Mouse (Mus musculus) liver, adult 2 months (tissue): ENCODE results near the gene Lad1. TPM values are rescaled to one million over a fixed set of nuclear protein-coding genes. Genes with fewer than 3 reads are reported as not detected.

Experiments used
- DNase-seq: peaks from one replicate; pipeline ENCODE4 v3.0.0-alpha.2; 2011; ENCODE audit warnings: low read depth, low spot score; ENCODE audit errors: extremely low read depth
- H3K27ac ChIP-seq: fragments of 200-500 bp; replicated peaks from 2 replicates; pipeline ENCODE4 v1.5.1; 2012; ENCODE audit warnings: low read depth, mild to moderate bottlenecking, control low read depth, inconsistent platforms, low read length; ENCODE audit not compliant: insufficient read depth
- H3K27me3 ChIP-seq: fragments of 200-500 bp; 2 replicates; pipeline ENCODE4 v1.6.1; 2012; ENCODE audit warnings: mild to moderate bottlenecking, moderate library complexity, low read length, inconsistent platforms; ENCODE audit not compliant: control insufficient read depth, insufficient read depth
- H3K36me3 ChIP-seq: fragments of 200-500 bp; 2 replicates; pipeline ENCODE4 v1.6.1; 2012; ENCODE audit warnings: low read length, inconsistent platforms; ENCODE audit not compliant: control insufficient read depth, insufficient read depth
- H3K4me1 ChIP-seq: fragments of 200-500 bp; 2 replicates; pipeline ENCODE4 v1.6.1; 2011; ENCODE audit warnings: low read length; ENCODE audit not compliant: control insufficient read depth, insufficient read depth
- H3K4me3 ChIP-seq: fragments of 200-500 bp; 2 replicates; pipeline ENCODE4 v1.5.1; 2011; ENCODE audit warnings: low read depth, mild to moderate bottlenecking, control low read depth, low read length, moderate library complexity; ENCODE audit not compliant: insufficient read depth
- H3K79me2 ChIP-seq: fragments of 200-500 bp; 2 replicates; pipeline ENCODE4 v1.6.1; 2012; ENCODE audit warnings: inconsistent platforms, mild to moderate bottlenecking, low read length, moderate library complexity; ENCODE audit not compliant: control insufficient read depth, insufficient read depth
- H3K9ac ChIP-seq: fragments of 200-500 bp; 2 replicates; pipeline ENCODE4 v1.6.1; 2012; ENCODE audit warnings: low read depth, mild to moderate bottlenecking, control low read depth, inconsistent platforms, low read length
- CTCF ChIP-seq: fragments of 200-500 bp; IDR thresholded peaks from 2 replicates; pipeline ENCODE4 v1.5.1; 2011; ENCODE audit warnings: low read depth, low read length, control low read depth
- POLR2A ChIP-seq: fragments of 200-500 bp; IDR thresholded peaks from 2 replicates; pipeline ENCODE4 v1.6.1; 2011; ENCODE audit warnings: low read length, control low read depth; ENCODE audit not compliant: insufficient read depth; ENCODE audit errors: extremely low read depth
- WGBS: fragments of 180-500 bp; shearing (Covaris S2); methylation state at CpG from one replicate; pipeline ENCODE4 v1.1.7; 2018; 5-methylcytosine and 5-hydroxymethylcytosine counted together
- polyA plus RNA-seq: library from polyadenylated mRNA; depleted of rRNA; stranded (reverse); fragments of >200 nt; gene quantifications from 2 replicates; pipeline ENCODE4 v1.2.3, GENCODE M21; 2012
- total RNA-seq: library from RNA; depleted of rRNA; stranded (reverse); fragments of >200 nt; gene quantifications from 2 replicates; pipeline ENCODE4 v1.2.3, GENCODE M21; 2014

Gene Lad1
- total and polyA plus RNA-seq, 2 experiments: 0.55 to 3.4 TPM

DNA sequence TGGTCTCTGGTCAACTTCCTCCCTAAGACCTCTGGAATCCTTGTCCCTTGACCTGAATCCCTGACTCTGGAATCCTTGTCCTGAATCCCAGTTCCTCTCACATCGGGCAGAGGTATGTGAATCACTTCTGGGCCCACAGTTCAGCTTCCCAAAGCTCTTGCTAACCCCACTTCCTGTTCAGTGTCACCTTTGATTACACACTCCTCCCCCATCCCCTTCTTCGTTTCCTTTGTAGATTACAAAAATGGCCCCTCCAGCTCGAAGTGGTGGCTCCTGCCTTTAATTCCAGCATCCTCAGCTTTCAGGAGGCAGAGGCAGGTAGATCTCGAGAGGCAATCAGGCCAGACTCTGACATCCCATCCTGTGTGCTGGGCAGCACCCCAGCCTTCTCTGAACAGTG is 803 bp upstream of the Lad1 start:
- H3K27me3 ChIP-seq: 0 out of 2 replicates have a peak, but pooled peaks cover 3% of the 10 kb centered on the region
- H3K36me3 ChIP-seq: no peaks in the 10 kb centered on the region
- H3K27ac ChIP-seq: no peak overlapping the region
- DNase-seq: no peak
- no peak overlapping the region for H3K4me3 ChIP-seq
- no peaks in the 10 kb centered on the region for H3K79me2 ChIP-seq
- WGBS: 43% methylated on average over 4 of the region's 4 CpGs
- TF ChIP-seq POLR2A (no peak), CTCF (no peak)
- H3K4me1 ChIP-seq: peaks cover 3% of the 10 kb centered on the region; the same call in 1 of the 2 replicates
- H3K9ac ChIP-seq: no peak overlapping the region

DNA sequence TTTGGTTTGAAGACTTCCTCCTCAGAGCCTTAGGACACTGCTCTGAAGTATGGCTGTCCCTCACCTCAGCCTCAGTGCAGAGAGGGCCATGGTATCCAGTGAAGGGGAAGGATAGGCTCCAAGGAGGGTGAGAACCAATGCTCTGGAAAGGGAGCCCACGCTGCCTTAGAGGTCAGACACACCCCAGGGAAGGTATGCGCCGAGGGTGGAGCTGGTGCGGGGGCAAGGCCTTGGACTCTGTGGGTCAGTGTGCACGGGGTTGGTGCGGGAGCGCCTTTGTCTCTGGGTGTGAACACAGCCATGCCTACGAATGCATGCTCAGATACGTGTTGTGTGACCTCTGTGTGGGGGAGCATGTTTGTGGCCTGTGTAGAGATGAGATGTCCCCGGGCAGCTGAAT is 1.7 kb downstream of the Lad1 start:
- no peak overlapping the region; the same call in 1 of the 2 replicates for H3K27ac ChIP-seq
- no peaks in the 10 kb centered on the region for H3K36me3 ChIP-seq
- H3K79me2 ChIP-seq: no peaks in the 10 kb centered on the region
- H3K27me3 ChIP-seq: 0 out of 2 replicates have a peak, but pooled peaks cover 3% of the 10 kb centered on the region
- no peak overlapping the region for H3K4me3 ChIP-seq
- TF ChIP-seq POLR2A (no peak), CTCF (no peak)
- H3K4me1 ChIP-seq: peaks cover 5% of the 10 kb centered on the region; the same call in 1 of the 2 replicates
- 68% methylated on average over 10 of the region's 10 CpGs for WGBS
- peak; percentile 29 for DNase-seq
- no peak overlapping the region for H3K9ac ChIP-seq

DNA sequence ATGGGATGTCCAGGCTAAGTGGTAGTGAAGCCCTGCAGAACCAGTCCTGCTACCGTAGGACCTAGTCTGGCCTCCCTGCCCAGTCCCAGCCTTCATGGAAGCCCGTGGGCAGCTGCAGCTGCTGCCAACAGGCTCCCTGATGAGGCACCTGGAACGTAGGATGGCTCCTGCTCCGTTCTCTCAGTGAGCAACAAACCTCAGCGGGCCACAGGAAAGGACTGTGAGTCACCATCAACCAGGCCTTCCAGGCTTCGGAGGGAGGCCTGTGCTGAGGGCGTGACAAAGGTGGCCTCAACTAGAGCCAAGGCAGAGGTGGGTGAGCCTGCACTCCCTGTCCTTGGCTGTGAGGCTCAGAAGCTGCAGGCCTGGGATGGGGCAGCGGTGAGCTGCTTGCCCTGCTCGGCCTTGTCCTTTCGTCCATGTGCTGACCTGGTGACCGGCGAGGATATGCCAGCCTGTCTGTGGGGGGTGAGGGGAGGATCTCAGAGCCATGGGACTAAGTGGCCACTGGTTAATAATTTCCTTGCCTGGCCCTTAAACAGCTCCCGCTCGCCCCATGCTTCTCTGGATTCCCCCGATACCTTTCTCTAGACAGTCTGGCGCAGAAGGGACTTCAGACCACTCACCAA is 2.5 kb downstream of the Lad1 start:
- peak; percentile 88 for DNase-seq
- Histone ChIP-seq H3K4me3 (no peak overlapping the region; the same call in 1 of the 2 replicates), H3K9ac (peak overlapping the region; percentile 26; the same call in 1 of the 2 replicates)

DNA sequence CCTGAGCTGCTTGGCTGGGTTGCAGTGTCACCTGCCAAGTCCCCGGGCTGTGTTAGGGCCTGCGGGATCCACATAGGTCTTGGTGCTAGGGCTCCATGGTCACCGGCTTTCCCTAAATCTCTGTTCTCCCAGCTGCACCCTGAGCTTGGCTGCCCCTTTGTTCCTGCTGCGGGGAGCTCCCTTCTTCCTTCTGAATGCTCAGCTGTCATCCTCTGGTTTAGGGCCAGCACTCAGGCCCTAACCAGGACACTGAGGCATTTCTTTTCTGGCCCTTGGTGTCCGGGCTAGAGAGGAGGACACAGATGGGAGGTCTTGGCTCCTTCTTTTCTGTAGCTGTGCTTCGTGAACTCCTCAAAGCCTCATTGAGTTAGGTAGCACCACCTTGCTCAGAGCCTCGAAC is 3.4 kb downstream of the Lad1 start:
- 72% methylated on average over 7 of the region's 7 CpGs for WGBS
- 0 out of 2 replicates have a peak, but pooled peaks cover 3% of the 10 kb centered on the region for H3K27me3 ChIP-seq

More for the DNA sequence above, 2.5 kb downstream of the Lad1 start:
- Histone ChIP-seq H3K27me3 (0 out of 2 replicates have a peak, but pooled peaks cover 3% of the 10 kb centered on the region), H3K36me3 (no peaks in the 10 kb centered on the region), H3K27ac (peak overlapping the region; percentile 58), H3K79me2 (no peaks in the 10 kb centered on the region), H3K4me1 (peaks cover 5% of the 10 kb centered on the region; the same call in 1 of the 2 replicates)
- no peak for TF ChIP-seq CTCF
- TF ChIP-seq POLR2A: no peak
- 48% methylated on average over 16 of the region's 16 CpGs for WGBS

DNA sequence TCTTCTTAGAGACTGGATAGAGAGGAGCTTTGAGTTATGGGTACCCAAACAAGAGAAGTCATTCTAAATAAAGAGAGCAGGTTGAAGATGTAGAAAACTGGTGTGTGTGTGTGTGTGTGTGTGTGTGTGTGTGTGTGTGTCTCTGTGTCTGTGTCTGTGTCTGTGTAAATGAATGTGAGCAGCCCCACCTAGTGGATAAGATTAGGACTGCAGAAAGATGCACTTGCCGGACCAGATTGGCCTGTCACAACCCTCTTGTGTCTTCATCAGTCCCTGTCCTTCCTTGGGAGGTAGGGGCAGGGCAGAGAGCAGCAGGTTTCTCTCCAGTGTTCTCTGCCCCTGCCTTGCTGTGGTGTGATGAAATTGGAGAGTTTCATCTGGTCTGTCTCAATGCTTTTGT is 10.5 kb downstream of the Lad1 start:
- WGBS: 5% methylated on average over 1 of the region's 1 CpGs
- TF ChIP-seq POLR2A (no peak), CTCF (peak; percentile 65)
- Histone ChIP-seq H3K27ac (no peak overlapping the region), H3K79me2 (no peaks in the 10 kb centered on the region), H3K4me1 (no peaks in the 10 kb centered on the region), H3K9ac (no peak overlapping the region), H3K4me3 (no peak overlapping the region), H3K36me3 (no peaks in the 10 kb centered on the region), H3K27me3 (no peaks in the 10 kb centered on the region)
- DNase-seq: peak; percentile 57

More for the DNA sequence above, 3.4 kb downstream of the Lad1 start:
- H3K79me2 ChIP-seq: no peaks in the 10 kb centered on the region
- H3K36me3 ChIP-seq: no peaks in the 10 kb centered on the region
- H3K4me1 ChIP-seq: peaks cover 5% of the 10 kb centered on the region; the same call in 1 of the 2 replicates
- no peak overlapping the region for H3K4me3 ChIP-seq
- H3K27ac ChIP-seq: peak overlapping the region; percentile 58
- peak; percentile 29 for DNase-seq
- H3K9ac ChIP-seq: no peak overlapping the region
- TF ChIP-seq CTCF (no peak), POLR2A (no peak)
